Comparison of ENCODE assay signal across 24 mouse cellular contexts in genomic region chr13:55261521-55261920, GRCm38 (mm10).
"Had no signal": no experiment of that assay in that cellular context is flagged by ENCODE, and none has a peak within 500 bp of the region (broad histone marks: within the 10 kb centered on the region; RNA-seq: fewer than 3 reads in every experiment).

No protein-coding gene starts in this region.

- H3K27ac ChIP-seq: gastrocnemius, adult 2 months; heart, embryonic 10.5 days; hindbrain, embryonic 13.5 days; hindbrain, embryonic 15.5 days; hindbrain, postnatal 0 days; kidney, embryonic 15.5 days; kidney, postnatal 0 days; left cerebral cortex, adult 2 months; limb, embryonic 10.5 days; limb, embryonic 12.5 days; liver, embryonic 13.5 days; liver, embryonic 15.5 days had no signal

- DNase-seq: gastrocnemius, adult 2 months; gastrocnemius, postnatal 10 days; gastrocnemius, postnatal 36 days; heart, adult 18-20 months; heart, postnatal 10 days; kidney, adult 11 months; kidney, adult 2 months; kidney, adult 9 months; kidney, postnatal 14 days; kidney, postnatal 36 days; liver; liver, embryonic 13.5 days; liver, postnatal 0 days had no signal

- H3K4me3 ChIP-seq: gastrocnemius, adult 2 months; heart, embryonic 10.5 days; heart, embryonic 12.5 days; hindbrain, embryonic 13.5 days; hindbrain, embryonic 15.5 days; kidney, embryonic 15.5 days; left cerebral cortex, adult 2 months; limb, embryonic 10.5 days; limb, embryonic 12.5 days; liver, embryonic 13.5 days; liver, embryonic 15.5 days had no signal
